Mouse (Mus musculus) MEL (cell line): ENCODE data around the gene Gstm2. TPM values are rescaled to one million over a fixed set of nuclear protein-coding genes. Genes with fewer than 3 reads are reported as not detected.

Experiments
- DNase-seq: peaks from one replicate; pipeline ENCODE4 v3.0.0; 2011; ENCODE audit warnings: low read depth, low spot score
- H3K27ac ChIP-seq: 2 replicates; pipeline ENCODE4 v1.5.1; 2012; ENCODE audit warnings: low read depth, mild to moderate bottlenecking, control low read depth, low read length, moderate library complexity; ENCODE audit not compliant: control insufficient read depth
- H3K27me3 ChIP-seq, 2 experiments: fragments of 150-350 bp in 1 of 2; sonication (generic) in 1 of 2; 2 replicates each; pipeline ENCODE4 v1.6.1; 2012; ENCODE audit warnings: low read length in 2 of 2, mild to moderate bottlenecking in 2 of 2, improper control_type of control experiment in 1 of 2, moderate library complexity in 1 of 2; ENCODE audit not compliant: insufficient read depth in 2 of 2, control insufficient read depth in 1 of 2
- H3K36me3 ChIP-seq, 2 experiments: 2 replicates each; pipeline ENCODE4 v1.6.1; 2012 to 2014; ENCODE audit warnings: low read length in 2 of 2, improper control_type of control experiment in 1 of 2, inconsistent platforms in 1 of 2, mild to moderate bottlenecking in 1 of 2; ENCODE audit not compliant: insufficient read depth in 2 of 2, control insufficient read depth in 1 of 2
- H3K4me1 ChIP-seq, 2 experiments: fragments of 150-350 bp in 1 of 2; sonication (generic) in 1 of 2; 2 replicates each; pipeline ENCODE4 v1.6.1; 2012; ENCODE audit warnings: low read length in 2 of 2, improper control_type of control experiment in 1 of 2, mild to moderate bottlenecking in 1 of 2; ENCODE audit not compliant: insufficient read depth in 2 of 2, control insufficient read depth in 1 of 2
- H3K4me3 ChIP-seq, 2 experiments: fragments of 150-350 bp in 1 of 2; sonication (generic) in 1 of 2; 2 replicates each; pipeline ENCODE4 v1.5.1; 2012; ENCODE audit warnings: low read depth in 2 of 2, low read length in 2 of 2, mild to moderate bottlenecking in 2 of 2, moderate library complexity in 2 of 2, control low read depth in 1 of 2, improper control_type of control experiment in 1 of 2; ENCODE audit not compliant: control insufficient read depth in 1 of 2, insufficient read depth in 1 of 2
- H3K79me2 ChIP-seq: 2 replicates; pipeline ENCODE4 v1.6.1; 2012; ENCODE audit warnings: mild to moderate bottlenecking, low read length, moderate library complexity; ENCODE audit not compliant: control insufficient read depth, poor library complexity, insufficient read depth
- H3K9ac ChIP-seq: 2 replicates; pipeline ENCODE4 v1.6.1; 2012; ENCODE audit warnings: low read depth, mild to moderate bottlenecking, control low read depth, low read length, moderate library complexity; ENCODE audit not compliant: control insufficient read depth, poor library complexity, severe bottlenecking
- H3K9me3 ChIP-seq: fragments of 150-350 bp; sonication (generic); replicated peaks from 2 replicates; pipeline ENCODE4 v1.6.1; 2012; ENCODE audit warnings: mild to moderate bottlenecking, low read length, improper control_type of control experiment, moderate library complexity; ENCODE audit not compliant: insufficient read depth
- BHLHE40 ChIP-seq: IDR thresholded peaks from 2 replicates; pipeline ENCODE4 v1.6.1; 2012; ENCODE audit warnings: low read depth, mild to moderate bottlenecking, inconsistent platforms, low read length, improper control_type of control experiment, borderline replicate concordance
- CHD1 ChIP-seq: IDR thresholded peaks from 2 replicates; pipeline ENCODE4 v1.6.1; 2012; ENCODE audit warnings: low read depth, mild to moderate bottlenecking, inconsistent platforms, low read length, improper control_type of control experiment
- CHD2 ChIP-seq: IDR thresholded peaks from 2 replicates; pipeline ENCODE4 v1.6.1; 2011; ENCODE audit warnings: low read length, improper control_type of control experiment
- CTCF ChIP-seq, 3 experiments: IDR thresholded peaks in 2 of 3; conservative IDR thresholded peaks in 1 of 3; 2 replicates each; pipeline ENCODE4 v1.5.1; 2011 to 2012; ENCODE audit warnings: low read length in 3 of 3, low read depth in 2 of 3, mild to moderate bottlenecking in 2 of 3, improper control_type of control experiment in 1 of 3, inconsistent platforms in 1 of 3, mixed read lengths in 1 of 3, moderate library complexity in 1 of 3; ENCODE audit not compliant: control insufficient read depth in 1 of 3, insufficient read depth in 1 of 3, poor library complexity in 1 of 3, severe bottlenecking in 1 of 3
- E2F4 ChIP-seq: IDR thresholded peaks from 2 replicates; pipeline ENCODE4 v1.6.1; 2011; ENCODE audit warnings: low read depth, low read length, improper control_type of control experiment, borderline replicate concordance
- ELF1 ChIP-seq: IDR thresholded peaks from 2 replicates; pipeline ENCODE4 v1.6.1; 2014; ENCODE audit warnings: low read depth, mild to moderate bottlenecking, inconsistent platforms, low read length, improper control_type of control experiment, moderate library complexity
- EP300 ChIP-seq, 2 experiments: IDR thresholded peaks; 2 replicates each; pipeline ENCODE4 v1.6.1; 2011; ENCODE audit warnings: improper control_type of control experiment in 2 of 2, low read length in 2 of 2, low read depth in 1 of 2, mild to moderate bottlenecking in 1 of 2
- ETS1 ChIP-seq: IDR thresholded peaks from 2 replicates; pipeline ENCODE4 v1.6.1; 2012; ENCODE audit warnings: low read depth, mild to moderate bottlenecking, inconsistent platforms, low read length, improper control_type of control experiment, moderate library complexity
- GABPA ChIP-seq: IDR thresholded peaks from 2 replicates; pipeline ENCODE4 v1.6.1; 2012; ENCODE audit warnings: low read depth, mild to moderate bottlenecking, inconsistent platforms, low read length, improper control_type of control experiment, moderate library complexity
- GATA1 ChIP-seq: IDR thresholded peaks from 2 replicates; pipeline ENCODE4 v1.6.1; 2011; ENCODE audit warnings: low read depth, low read length, improper control_type of control experiment
- HCFC1 ChIP-seq: IDR thresholded peaks from 2 replicates; pipeline ENCODE4 v1.6.1; 2012; ENCODE audit warnings: low read depth, mild to moderate bottlenecking, inconsistent platforms, low read length, improper control_type of control experiment, moderate library complexity
- JUND ChIP-seq: IDR thresholded peaks from 2 replicates; pipeline ENCODE4 v1.6.1; 2011; ENCODE audit warnings: low read depth, mild to moderate bottlenecking, improper control_type of control experiment, low read length
- KAT2A ChIP-seq: conservative IDR thresholded peaks from 2 replicates; pipeline ENCODE4 v1.6.1; 2012; ENCODE audit warnings: low read depth, low read length, improper control_type of control experiment, inconsistent platforms
- MAFK ChIP-seq: IDR thresholded peaks from 2 replicates; pipeline ENCODE4 v1.6.1; 2011; ENCODE audit warnings: low read depth, mild to moderate bottlenecking, low read length, improper control_type of control experiment, borderline replicate concordance
- MAX ChIP-seq: IDR thresholded peaks from 2 replicates; pipeline ENCODE4 v1.6.1; 2011; ENCODE audit warnings: low read length, improper control_type of control experiment
- MAZ ChIP-seq: IDR thresholded peaks from 2 replicates; pipeline ENCODE4 v1.6.1; 2012; ENCODE audit warnings: low read depth, mild to moderate bottlenecking, inconsistent platforms, low read length, improper control_type of control experiment
- MEF2A ChIP-seq: IDR thresholded peaks from 2 replicates; pipeline ENCODE4 v1.6.1; 2014; ENCODE audit warnings: low read depth, mild to moderate bottlenecking, inconsistent platforms, low read length, improper control_type of control experiment; ENCODE audit not compliant: poor library complexity, insufficient replicate concordance, severe bottlenecking; ENCODE audit errors: extremely low read depth
- MXI1 ChIP-seq: IDR thresholded peaks from 2 replicates; pipeline ENCODE4 v1.6.1; 2011; ENCODE audit warnings: mild to moderate bottlenecking, low read depth, low read length, improper control_type of control experiment
- MYB ChIP-seq: IDR thresholded peaks from 2 replicates; pipeline ENCODE4 v1.6.1; 2011; ENCODE audit warnings: mild to moderate bottlenecking, low read depth, low read length, improper control_type of control experiment
- MYC ChIP-seq: IDR thresholded peaks from 2 replicates; pipeline ENCODE4 v1.6.1; 2011; ENCODE audit warnings: low read depth, mild to moderate bottlenecking, low read length, improper control_type of control experiment, moderate library complexity
- NELFE ChIP-seq: IDR thresholded peaks from 2 replicates; pipeline ENCODE4 v1.6.1; 2011; ENCODE audit warnings: low read depth, low read length, improper control_type of control experiment
- NRF1 ChIP-seq: IDR thresholded peaks from 2 replicates; pipeline ENCODE4 v1.6.1; 2014; ENCODE audit warnings: low read depth, mild to moderate bottlenecking, inconsistent platforms, low read length, improper control_type of control experiment, moderate library complexity; ENCODE audit not compliant: poor library complexity, insufficient read depth, severe bottlenecking
- POLR2A ChIP-seq, 2 experiments: IDR thresholded peaks; 2 replicates each; pipeline ENCODE4 v1.6.1; 2011 to 2012; ENCODE audit warnings: low read length in 2 of 2, mild to moderate bottlenecking in 2 of 2, control low read depth in 1 of 2, improper control_type of control experiment in 1 of 2, low read depth in 1 of 2, moderate library complexity in 1 of 2; ENCODE audit not compliant: control insufficient read depth in 1 of 2, insufficient read depth in 1 of 2, poor library complexity in 1 of 2
- POLR2AphosphoS2 ChIP-seq: IDR thresholded peaks from 2 replicates; pipeline ENCODE4 v1.6.1; 2011; ENCODE audit warnings: low read length, improper control_type of control experiment
- RAD21 ChIP-seq: IDR thresholded peaks from 2 replicates; pipeline ENCODE4 v1.6.1; 2011; ENCODE audit warnings: mild to moderate bottlenecking, low read depth, low read length, improper control_type of control experiment
- RCOR1 ChIP-seq: IDR thresholded peaks from 2 replicates; pipeline ENCODE4 v1.6.1; 2012; ENCODE audit warnings: low read depth, mild to moderate bottlenecking, inconsistent platforms, low read length, improper control_type of control experiment
- SIN3A ChIP-seq: IDR thresholded peaks from 2 replicates; pipeline ENCODE4 v1.6.1; 2012; ENCODE audit warnings: low read length, improper control_type of control experiment, inconsistent platforms
- SMC3 ChIP-seq: IDR thresholded peaks from 2 replicates; pipeline ENCODE4 v1.6.1; 2011; ENCODE audit warnings: low read depth, low read length, improper control_type of control experiment
- TAL1 ChIP-seq: IDR thresholded peaks from 2 replicates; pipeline ENCODE4 v1.6.1; 2012; ENCODE audit warnings: mild to moderate bottlenecking, inconsistent platforms, low read length, moderate library complexity, mixed read lengths
- TBP ChIP-seq: IDR thresholded peaks from 2 replicates; pipeline ENCODE4 v1.8.0; 2011; ENCODE audit warnings: low read depth, low read length, improper control_type of control experiment
- TCF12 ChIP-seq: IDR thresholded peaks from 2 replicates; pipeline ENCODE4 v1.6.1; 2014; ENCODE audit warnings: low read depth, mild to moderate bottlenecking, inconsistent platforms, low read length, improper control_type of control experiment, moderate library complexity
- UBTF ChIP-seq: IDR thresholded peaks from 2 replicates; pipeline ENCODE4 v1.6.1; 2012; ENCODE audit warnings: low read depth, mild to moderate bottlenecking, inconsistent platforms, low read length, improper control_type of control experiment, moderate library complexity, borderline replicate concordance; ENCODE audit not compliant: insufficient read depth
- USF1 ChIP-seq: IDR thresholded peaks from 2 replicates; pipeline ENCODE4 v1.6.1; 2014; ENCODE audit warnings: low read depth, mild to moderate bottlenecking, inconsistent platforms, low read length, improper control_type of control experiment, moderate library complexity
- USF2 ChIP-seq, 2 experiments: IDR thresholded peaks; 2 replicates each; pipeline ENCODE4 v1.6.1; 2011 to 2012; ENCODE audit warnings: improper control_type of control experiment in 2 of 2, low read length in 2 of 2, borderline replicate concordance in 1 of 2, inconsistent platforms in 1 of 2, low read depth in 1 of 2, mild to moderate bottlenecking in 1 of 2; ENCODE audit not compliant: insufficient read depth in 1 of 2
- ZC3H11A ChIP-seq: IDR thresholded peaks from 2 replicates; pipeline ENCODE4 v1.6.1; 2012; ENCODE audit warnings: low read depth, mild to moderate bottlenecking, inconsistent platforms, low read length, improper control_type of control experiment
- ZKSCAN1 ChIP-seq: IDR thresholded peaks from 2 replicates; pipeline ENCODE4 v1.6.1; 2012; ENCODE audit warnings: low read depth, mild to moderate bottlenecking, inconsistent platforms, low read length, improper control_type of control experiment, moderate library complexity
- ZMIZ1 ChIP-seq: IDR thresholded peaks from 2 replicates; pipeline ENCODE4 v1.6.1; 2012; ENCODE audit warnings: low read depth, mild to moderate bottlenecking, inconsistent platforms, low read length, improper control_type of control experiment, moderate library complexity
- polyA plus RNA-seq, 2 experiments: library from polyadenylated mRNA; stranded (reverse) in 1 of 2; unstranded in 1 of 2; fragments of >175 nt in 1 of 2; fragments of >200 nt in 1 of 2; gene quantifications; 2 replicates each; pipeline versions ENCODE4 v1.2.1 to v1.2.4; 2012; ENCODE audit warnings: low replicate concordance in 2 of 2, low read depth in 1 of 2; ENCODE audit not compliant: insufficient read length in 2 of 2, insufficient read depth in 1 of 2, missing spikeins in 1 of 2
- total RNA-seq: library from RNA; depleted of rRNA; stranded (reverse); fragments of 300-350 nt; gene quantifications from 2 replicates; pipeline ENCODE4 v1.2.3, GENCODE M21; 2012

Gstm2 gene
- total and polyA plus RNA-seq, 3 experiments: not detected

DNA sequence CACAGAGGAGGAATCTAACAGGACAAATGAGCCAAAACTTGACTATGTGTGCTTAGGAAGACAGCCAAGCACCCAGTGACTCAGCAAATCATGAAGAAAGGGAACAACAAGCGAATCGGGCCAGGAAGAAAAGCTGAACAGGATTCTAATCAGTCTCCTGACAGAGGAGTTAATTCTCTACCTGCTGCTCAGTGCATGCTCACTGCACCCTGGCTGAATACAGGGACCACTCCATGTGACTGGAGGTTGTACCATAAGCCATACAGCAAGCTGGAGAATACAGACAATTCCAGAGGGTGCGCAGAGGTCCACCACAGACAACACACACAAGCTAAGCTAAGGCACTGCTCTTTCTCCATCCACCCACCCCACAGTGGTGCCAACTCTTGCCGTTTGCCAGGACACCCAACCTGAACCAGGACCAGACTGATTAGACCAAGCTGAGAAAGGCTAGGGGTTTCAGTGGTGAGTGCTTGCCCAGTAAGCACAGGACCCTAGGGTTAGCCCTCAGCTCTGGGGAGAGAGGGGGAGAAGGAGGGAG lies 27.1 kb upstream of the Gstm2 start:
- Histone ChIP-seq H3K4me3 (no peak overlapping the region), H3K36me3 (peaks cover 0 to 3% of the 10 kb centered on the region in 2 experiments; a peak in 1 of 4 replicates), H3K9me3 (no peaks in the 10 kb centered on the region), H3K9ac (no peak overlapping the region), H3K4me1 (peaks cover 0 to 15% of the 10 kb centered on the region in 2 experiments; a peak in 2 of 4 replicates), H3K27ac (no peak overlapping the region; the same call in 1 of the 2 replicates), H3K27me3 (no peaks in the 10 kb centered on the region), H3K79me2 (no peaks in the 10 kb centered on the region)
- peak; percentile 85 for DNase-seq
- TF ChIP-seq ZKSCAN1 (no peak), NELFE (no peak), MAX (no peak), NRF1 (no peak), TAL1 (no peak), SMC3 (no peak), BHLHE40 (no peak), CHD1 (no peak), RAD21 (no peak), CHD2 (no peak), USF1 (no peak), MXI1 (no peak), MEF2A (no peak), GATA1 (0 out of 2 replicates have a peak, but pooled peaks have one; percentile 9), HCFC1 (no peak), MAFK (peak; percentile 59; the same call in 1 of the 2 replicates), ETS1 (peak; percentile 24; the same call in 1 of the 2 replicates), RCOR1 (peak; percentile 75), TCF12 (no peak), MYC (peak; percentile 68; the same call in 1 of the 2 replicates), MYB (no peak), UBTF (no peak), KAT2A (no peak), POLR2A (IDR thresholded peaks at IDR 0.05; ENCODE audit: control insufficient read depth in 1 of 2, insufficient read depth in 1 of 2, low read depth in 1 of 2, low read length in 2 of 2, poor library complexity in 1 of 2) (no peak), ZC3H11A (no peak), SIN3A (peak; percentile 55; the same call in 1 of the 2 replicates), ELF1 (no peak), GABPA (peak; percentile 87), CTCF (IDR thresholded peaks at IDR 0.05 in 2 of 3, conservative IDR thresholded peaks at IDR 0.05 in 1 of 3; ENCODE audit: control insufficient read depth in 1 of 3, insufficient read depth in 1 of 3, low read depth in 2 of 3, low read length in 3 of 3, poor library complexity in 1 of 3, severe bottlenecking in 1 of 3) (no peak), E2F4 (no peak), JUND (no peak), USF2 (IDR thresholded peaks at IDR 0.05; ENCODE audit: borderline replicate concordance in 1 of 2, insufficient read depth in 1 of 2, low read depth in 1 of 2, low read length in 2 of 2) (no peak), ZMIZ1 (no peak), EP300 (IDR thresholded peaks at IDR 0.05; ENCODE audit: low read depth in 1 of 2, low read length in 2 of 2) (peak in 1 of 2 experiments; percentile 40; a peak in 1 of 4 replicates), POLR2AphosphoS2 (no peak), TBP (no peak), MAZ (no peak)
